Comparison of ENCODE assay signal across 17 mouse cellular contexts in genomic region chr5:11857909-11858308, GRCm38 (mm10). TPM values are rescaled to one million over a fixed set of nuclear protein-coding genes. Genes with fewer than 3 reads are reported as not detected.
DNase-seq lines count a peak whose midpoint lies in the region.
"Had no signal": no experiment of that assay in that cellular context is flagged by ENCODE, and none has a peak within 500 bp of the region (broad histone marks: within the 10 kb centered on the region; RNA-seq: fewer than 3 reads in every experiment).

No protein-coding gene starts in this region.

- peak; percentile 0 for DNase-seq in adrenal gland, adult 8-10 months
- DNase-seq in heart, adult 11 months: peak; percentile 86
- DNase-seq in kidney, postnatal 14 days: peak; percentile 1
- peak; percentile 0 for DNase-seq in lung, postnatal 14 days
- peak; percentile 1 for DNase-seq in ovary, postnatal 10 days (ENCODE audit: low spot score)
- peak; percentile 7 for DNase-seq in thymus, postnatal 4 days
- peak; percentile 1 for DNase-seq in urinary bladder, postnatal 14 days (ENCODE audit: low spot score)

RNA-seq across cellular contexts. Expression of gene Gm6465, which starts 12.6 kb away (rescaled TPM):
- not detected for total RNA-seq in adrenal gland, adult 8-10 months (2022)
- total RNA-seq: adrenal gland, adult 18-20 months; adrenal gland, adult 2 months; adrenal gland, postnatal 10 days; adrenal gland, postnatal 14 days; adrenal gland, postnatal 25 days; adrenal gland, postnatal 36 days; adrenal gland, postnatal 4 days; ES-E14; G1E; MEL had no signal

RNA-seq across cellular contexts. Expression of gene 4933402N22Rik, which starts 59.9 kb away (rescaled TPM):
- not detected for total RNA-seq in adrenal gland, adult 8-10 months (2022)
- total RNA-seq: adrenal gland, adult 18-20 months; adrenal gland, adult 2 months; adrenal gland, postnatal 10 days; adrenal gland, postnatal 14 days; adrenal gland, postnatal 25 days; adrenal gland, postnatal 36 days; adrenal gland, postnatal 4 days; ES-E14; G1E; MEL had no signal

Comparison
In these comparisons a context has a peak if more than half of its experiments do, and no peak if none do; other contexts are left out.
1. Peak in every context shown above with its lines: DNase-seq.
2. DNase-seq: peak in every context shown above with its lines; median percentile 86 in heart, adult 11 months; 7 in thymus, postnatal 4 days; 1 in kidney, postnatal 14 days; 1 in ovary, postnatal 10 days; 1 in urinary bladder, postnatal 14 days; 0 in adrenal gland, adult 8-10 months; 0 in lung, postnatal 14 days.